31 mouse cellular contexts compared by ENCODE assay signal in genomic region chr1:139206259-139206658, GRCm38 (mm10).
"Had no signal": no experiment of that assay in that cellular context is flagged by ENCODE, and none has a peak within 500 bp of the region (broad histone marks: within the 10 kb centered on the region; RNA-seq: fewer than 3 reads in every experiment).

No protein-coding gene starts in this region.

- H3K4me2 ChIP-seq: limb, embryonic 12.5 days; limb, embryonic 13.5 days; limb, embryonic 15.5 days; liver, embryonic 11.5 days; liver, embryonic 12.5 days; liver, embryonic 13.5 days; liver, embryonic 15.5 days; lung, embryonic 14.5 days; lung, embryonic 15.5 days; midbrain, embryonic 11.5 days; midbrain, embryonic 12.5 days; midbrain, embryonic 13.5 days; midbrain, embryonic 15.5 days; neural tube, embryonic 12.5 days; neural tube, embryonic 13.5 days had no signal

- DNase-seq: left cerebral cortex, postnatal 4 days; liver; liver, embryonic 13.5 days; liver, postnatal 0 days; lung, adult 18-20 months; lung, adult 2 months; lung, embryonic 14.5 days; lung, postnatal 10 days; lung, postnatal 14 days; lung, postnatal 4 days; midbrain, embryonic 14.5 days had no signal

- H3K36me3 ChIP-seq: limb, embryonic 12.5 days; limb, embryonic 13.5 days; limb, embryonic 15.5 days; liver, embryonic 12.5 days; liver, embryonic 13.5 days; liver, embryonic 15.5 days; lung, embryonic 15.5 days; midbrain, embryonic 10.5 days; midbrain, embryonic 12.5 days; midbrain, embryonic 13.5 days; midbrain, embryonic 15.5 days; neural tube, embryonic 12.5 days; neural tube, embryonic 13.5 days had no signal

- H3K9me3 ChIP-seq: limb, embryonic 12.5 days; limb, embryonic 13.5 days; limb, embryonic 15.5 days; liver, embryonic 12.5 days; liver, embryonic 13.5 days; liver, embryonic 15.5 days; lung, embryonic 15.5 days; megakaryocyte, embryonic 14.5 days; midbrain, embryonic 10.5 days; midbrain, embryonic 12.5 days; midbrain, embryonic 13.5 days; midbrain, embryonic 15.5 days; neural tube, embryonic 12.5 days; neural tube, embryonic 13.5 days had no signal

- H3K4me3 ChIP-seq: left cerebral cortex, adult 2 months; limb, embryonic 12.5 days; limb, embryonic 13.5 days; limb, embryonic 15.5 days; liver, embryonic 12.5 days; liver, embryonic 13.5 days; liver, embryonic 15.5 days; lung, embryonic 15.5 days; megakaryocyte, embryonic 14.5 days; midbrain, embryonic 10.5 days; midbrain, embryonic 12.5 days; midbrain, embryonic 13.5 days; midbrain, embryonic 15.5 days; myocyte; neural tube, embryonic 12.5 days; neural tube, embryonic 13.5 days had no signal

- ATAC-seq: liver, embryonic 12.5 days; liver, postnatal 0 days; midbrain, embryonic 13.5 days; midbrain, embryonic 15.5 days; midbrain, embryonic 16.5 days had no signal

- H3K27me3 ChIP-seq: limb, embryonic 15.5 days; liver, embryonic 12.5 days; liver, embryonic 13.5 days; liver, embryonic 15.5 days; lung, embryonic 15.5 days; midbrain, embryonic 12.5 days; midbrain, embryonic 13.5 days; midbrain, embryonic 15.5 days; neural tube, embryonic 12.5 days; neural tube, embryonic 13.5 days had no signal

- H3K9ac ChIP-seq: limb, embryonic 12.5 days; limb, embryonic 13.5 days; limb, embryonic 15.5 days; liver, embryonic 12.5 days; liver, embryonic 13.5 days; liver, embryonic 14.5 days; liver, embryonic 15.5 days; liver, postnatal 0 days; lung, embryonic 14.5 days; lung, embryonic 15.5 days; midbrain, embryonic 12.5 days; midbrain, embryonic 13.5 days; midbrain, embryonic 15.5 days; neural tube, embryonic 12.5 days; neural tube, embryonic 13.5 days had no signal

- H3K4me1 ChIP-seq: limb, embryonic 15.5 days; liver, embryonic 12.5 days; liver, embryonic 13.5 days; liver, embryonic 15.5 days had no signal

- H3K27ac ChIP-seq: left cerebral cortex, adult 2 months; limb, embryonic 12.5 days; limb, embryonic 13.5 days; limb, embryonic 15.5 days; liver, embryonic 12.5 days; liver, embryonic 13.5 days; liver, embryonic 14.5 days; liver, embryonic 15.5 days; lung, embryonic 15.5 days; macrophage; midbrain, embryonic 10.5 days; midbrain, embryonic 12.5 days; midbrain, embryonic 13.5 days; midbrain, embryonic 15.5 days; neural tube, embryonic 12.5 days; neural tube, embryonic 13.5 days had no signal
